Mouse (Mus musculus) spleen, postnatal 14 days (tissue): Measurements from ENCODE around the gene Fgf4.

Source experiments
- DNase-seq, 2 experiments: peaks; one replicate each; pipeline ENCODE4 v3.0.0; 2021 to 2022; ENCODE audit warnings: low spot score in 2 of 2

Fgf4 gene

DNA sequence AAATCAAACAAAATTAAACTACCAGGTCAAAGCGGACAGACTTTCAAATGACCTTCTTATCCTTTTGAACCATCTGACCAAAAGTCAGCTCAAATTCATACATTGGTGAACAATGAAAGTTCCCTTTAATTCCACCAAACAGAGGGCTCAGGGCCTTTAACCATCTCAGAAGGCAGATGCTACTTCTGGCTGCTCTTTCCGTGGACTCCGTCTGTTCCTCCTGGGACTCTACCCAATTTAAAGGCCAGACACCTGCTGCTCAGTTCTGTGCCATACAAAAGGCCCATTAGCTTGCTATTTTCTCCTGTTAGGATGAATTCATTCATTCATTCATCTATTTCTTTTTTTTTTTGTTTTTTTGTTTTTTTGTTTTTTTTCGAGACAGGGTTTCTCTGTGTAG lies 65.7 kb downstream of the Fgf4 start:
- DNase-seq, result no peak

DNA sequence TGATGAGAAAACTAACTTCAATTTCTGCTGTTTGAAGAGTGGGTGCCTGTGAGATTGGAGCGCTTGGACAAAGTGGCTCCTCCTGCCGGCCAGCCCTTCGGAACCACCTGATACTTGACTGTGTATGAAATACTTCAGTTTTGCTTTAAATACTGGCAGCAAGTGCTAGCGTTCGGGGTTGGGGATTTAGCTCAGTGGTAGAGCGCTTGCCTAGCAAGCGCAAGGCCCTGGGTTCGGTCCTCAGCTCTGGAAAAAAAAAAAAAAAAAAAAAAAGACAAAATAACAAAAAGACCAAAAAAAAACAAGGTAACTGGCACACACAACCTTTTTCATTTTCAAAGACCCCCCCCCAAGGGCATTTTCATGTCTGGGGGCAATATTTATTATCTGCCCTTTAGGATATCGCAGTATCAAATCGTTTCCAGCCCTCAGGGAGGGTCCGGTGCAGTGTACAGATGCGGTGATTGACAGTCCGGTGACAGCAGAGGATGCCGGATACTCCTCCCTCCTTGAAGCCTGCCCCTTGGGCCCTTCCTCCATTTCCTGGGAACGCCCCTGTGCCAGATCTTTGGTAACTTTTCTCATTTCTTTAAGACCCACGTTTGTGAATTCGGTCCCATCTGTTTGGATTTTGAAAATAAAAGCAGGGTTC lies 67.3 kb downstream of the Fgf4 start:
- DNase-seq, result no peak
